Mouse (Mus musculus) CH12F3 (cell line): ENCODE results near the gene Ptprs.

Experiments
- in situ Hi-C: fragments of 300-500 bp; cut with MboI; formaldehyde crosslinking; loops from 2 replicates; pipeline ENCODE4 v1.14.3; 2020; ENCODE audit warnings: low sequenced_read_pairs

Ptprs gene

GRCm38 (mm10) chr17:56468870-56469269 is 7.4 kb downstream of the Ptprs start:
- in situ Hi-C loops: no loop called here

- in situ Hi-C loops: no loop called here
Measured at GRCm38 (mm10) chr17:56468380-56468779, 7.9 kb downstream of the Ptprs start.

GRCm38 (mm10) chr17:56467456-56467884 is 8.8 kb downstream of the Ptprs start:
- in situ Hi-C loops: no loop called here

- in situ Hi-C loops: no loop called here
Measured at GRCm38 (mm10) chr17:56466747-56467146, 9.5 kb downstream of the Ptprs start.

GRCm38 (mm10) chr17:56464817-56465216 is 11.5 kb downstream of the Ptprs start:
- in situ Hi-C loops: no loop called here

- in situ Hi-C loops: no loop called here
Measured at GRCm38 (mm10) chr17:56464345-56464744, 11.9 kb downstream of the Ptprs start.

GRCm38 (mm10) chr17:56463500-56463899 is 12.8 kb downstream of the Ptprs start:
- in situ Hi-C loops: no loop called here

- in situ Hi-C loops: no loop called here
Measured at GRCm38 (mm10) chr17:56462835-56463455, 13.3 kb downstream of the Ptprs start.

- in situ Hi-C loops: no loop called here
Measured at GRCm38 (mm10) chr17:56461771-56462743, 14.2 kb downstream of the Ptprs start.

GRCm38 (mm10) chr17:56460876-56461275 is 15.4 kb downstream of the Ptprs start:
- in situ Hi-C loops: no loop called here

GRCm38 (mm10) chr17:56457442-56457841 is 18.8 kb downstream of the Ptprs start:
- in situ Hi-C loops: no loop called here

- in situ Hi-C loops: no loop called here
Measured at GRCm38 (mm10) chr17:56456353-56456752, 19.9 kb downstream of the Ptprs start.

GRCm38 (mm10) chr17:56453689-56454088 is 22.6 kb downstream of the Ptprs start:
- in situ Hi-C loops: no loop called here

GRCm38 (mm10) chr17:56453251-56453650 is 23.0 kb downstream of the Ptprs start:
- in situ Hi-C loops: no loop called here

GRCm38 (mm10) chr17:56447716-56448115 is 28.6 kb downstream of the Ptprs start:
- in situ Hi-C loops: no loop called here

- in situ Hi-C loops: no loop called here
Measured at GRCm38 (mm10) chr17:56445397-56445796, 30.9 kb downstream of the Ptprs start.

- in situ Hi-C loops: no loop called here
Measured at GRCm38 (mm10) chr17:56444771-56445170, 31.5 kb downstream of the Ptprs start.

- in situ Hi-C loops: no loop called here
Measured at GRCm38 (mm10) chr17:56443341-56443795, 32.9 kb downstream of the Ptprs start.

GRCm38 (mm10) chr17:56442316-56442715 is 34.0 kb downstream of the Ptprs start:
- in situ Hi-C loops: no loop called here

GRCm38 (mm10) chr17:56439731-56440460 is 36.4 kb downstream of the Ptprs start:
- in situ Hi-C loops: no loop called here

GRCm38 (mm10) chr17:56431582-56431981 is 44.7 kb downstream of the Ptprs start:
- in situ Hi-C loops: no loop called here
